Mouse (Mus musculus): ENCODE results near the gene Mtmr12. TPM values are rescaled to one million over a fixed set of nuclear protein-coding genes. Genes with fewer than 3 reads are reported as not detected.

Gene Mtmr12
- polyA plus RNA-seq (2012; rRNA removed), result 11.8 and 12.0 TPM in 2 replicates

DNA sequence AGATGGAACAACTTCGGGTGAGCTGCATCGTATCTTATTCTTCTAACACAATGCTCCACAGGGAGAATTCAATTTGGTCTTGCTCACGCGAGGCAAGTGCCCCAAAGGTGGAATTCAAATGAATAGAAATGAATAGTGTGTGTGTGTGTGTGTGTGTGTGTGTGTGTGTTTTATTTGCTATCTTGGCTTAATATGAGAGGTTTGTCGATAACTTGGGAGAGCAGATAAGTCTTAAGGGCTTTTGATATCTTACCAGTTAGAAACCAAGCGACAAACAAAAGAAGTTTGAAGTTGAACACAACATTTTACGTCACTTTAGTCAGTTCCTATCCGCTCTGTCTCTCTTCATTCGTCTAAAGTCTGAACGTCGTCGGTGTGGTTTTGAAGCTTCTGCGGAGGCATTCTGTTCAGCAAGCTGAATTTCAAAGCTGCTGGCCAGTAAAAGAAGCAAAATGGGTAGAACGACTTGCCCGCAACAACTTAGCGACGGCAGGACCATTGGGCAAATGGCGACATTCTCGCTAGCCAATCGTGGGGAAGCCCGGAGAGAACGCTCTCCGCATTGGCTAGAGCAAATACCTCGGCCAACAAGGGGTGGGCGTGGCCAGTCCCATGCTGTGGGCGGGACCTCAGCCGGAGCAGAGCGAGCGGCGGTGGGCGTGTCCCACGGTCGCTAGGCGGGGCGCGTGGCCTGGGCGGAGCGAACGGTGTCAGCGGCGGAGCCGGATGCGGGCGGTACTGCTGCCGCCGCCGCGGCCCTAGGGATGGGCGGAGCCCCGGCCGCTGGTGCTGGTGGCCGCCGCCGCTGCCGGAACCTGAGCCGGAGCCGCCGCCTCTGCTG is at the start of gene Mtmr12:
Gene Mtmr12, plus strand, starts transcription at position 710 of the 841 bp plus-strand sequence.

DNA sequence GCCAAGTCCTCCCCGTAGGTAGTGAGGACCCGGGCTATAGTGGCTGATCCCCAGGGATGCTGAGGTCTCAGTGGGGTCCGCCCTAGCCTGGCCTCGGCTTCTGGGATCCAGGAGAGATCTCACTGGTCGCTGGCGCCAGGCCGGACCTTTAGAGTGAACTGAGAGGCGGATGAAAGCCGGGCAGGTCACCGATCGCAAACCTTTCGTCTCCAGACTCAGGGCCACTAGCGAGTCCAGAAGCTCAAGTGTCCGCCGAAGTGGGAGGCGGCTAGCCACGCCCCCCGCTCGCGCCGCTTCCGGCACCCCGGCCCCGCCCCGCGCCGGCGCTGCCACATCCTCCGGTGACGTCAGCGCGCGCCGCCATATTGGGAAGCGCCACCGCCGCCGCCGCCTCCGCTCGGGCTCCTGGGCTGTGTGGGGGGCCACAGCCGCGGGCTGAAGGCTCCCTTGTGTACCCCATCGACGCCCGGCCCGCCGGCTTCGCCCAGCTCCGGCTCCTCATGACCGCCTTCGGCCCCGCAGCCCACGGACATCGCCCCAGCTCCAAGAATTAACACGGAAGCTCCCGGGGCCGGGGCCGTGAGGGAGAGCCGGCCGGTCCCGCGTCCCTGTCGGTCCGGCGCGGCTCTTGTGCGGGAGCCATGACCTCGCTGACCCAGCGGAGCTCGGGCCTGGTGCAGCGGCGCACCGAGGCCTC is 116.4 kb downstream of the Mtmr12 start, which contains the start of gene Golph3:
Gene Golph3, plus strand, starts transcription at position 360 of the 697 bp plus-strand sequence.

GRCm38 (mm10) chr15:12321788-12322621 is 117.2 kb downstream of the Mtmr12 start, which contains the start of gene 1810049J17Rik:
Gene 1810049J17Rik (minus strand): TSS chr15:12321899.

Other genes with a start within 250 kb of the Mtmr12 start
- 173 and 192 TPM in 2 replicates for gene Sub1, start 208.0 kb upstream of the Mtmr12 start, polyA plus RNA-seq (2012; rRNA removed)
- gene Zfr, start 87.2 kb upstream of the Mtmr12 start, polyA plus RNA-seq (2012; rRNA removed), result 102 and 107 TPM in 2 replicates
- gene Golph3, start 116.4 kb downstream of the Mtmr12 start, polyA plus RNA-seq (2012; rRNA removed), result 59.4 and 66.0 TPM in 2 replicates
- gene 1810049J17Rik, start 116.9 kb downstream of the Mtmr12 start, polyA plus RNA-seq (2012; rRNA removed), result not detected in 2 replicates